ENCODE assay signal across 12 mouse cellular contexts in genomic region chr5:15507309-15507619, GRCm38 (mm10). TPM values are rescaled to one million over a fixed set of nuclear protein-coding genes. Genes with fewer than 3 reads are reported as not detected.
DNase-seq lines count a peak whose midpoint lies in the region; ATAC-seq and TF ChIP-seq lines count a peak whose summit lies in the region.
"Had no signal": no experiment of that assay in that cellular context is flagged by ENCODE, and none has a peak within 500 bp of the region (broad histone marks: within the 10 kb centered on the region; RNA-seq: fewer than 3 reads in every experiment).

No protein-coding gene starts in this region.

- 66% methylated on average over 3 of the region's 3 CpGs for WGBS in heart, embryonic 12.5 days
- 75% methylated on average over 3 of the region's 3 CpGs for WGBS in heart, embryonic 10.5 days
- WGBS in midbrain, embryonic 11.5 days: 76% methylated on average over 3 of the region's 3 CpGs
- 72% methylated on average over 3 of the region's 3 CpGs for WGBS in midbrain, embryonic 10.5 days
- 69% methylated on average over 3 of the region's 3 CpGs for WGBS in intestine, postnatal 0 days
- WGBS in neural tube, embryonic 12.5 days: 76% methylated on average over 3 of the region's 3 CpGs

- no peaks in the 10 kb centered on the region for H3K36me3 ChIP-seq in heart, embryonic 12.5 days
- no peaks in the 10 kb centered on the region for H3K36me3 ChIP-seq in heart, embryonic 10.5 days
- no peaks in the 10 kb centered on the region for H3K36me3 ChIP-seq in midbrain, embryonic 11.5 days (ENCODE audit: control insufficient read depth, insufficient read depth, low read length)
- no peaks in the 10 kb centered on the region for H3K36me3 ChIP-seq in midbrain, embryonic 10.5 days
- no peaks in the 10 kb centered on the region for H3K36me3 ChIP-seq in intestine, postnatal 0 days (ENCODE audit: control insufficient read depth, insufficient read depth)
- no peaks in the 10 kb centered on the region for H3K36me3 ChIP-seq in neural tube, embryonic 12.5 days
- H3K36me3 ChIP-seq: neural tube, embryonic 13.5 days had no signal

- ATAC-seq in heart, embryonic 12.5 days (ENCODE audit: insufficient number of reproducible peaks, low FRiP score): 0 out of 2 replicates have a peak, but pooled peaks have one; percentile 51
- peak; percentile 72; the same call in 1 of the 2 replicates for ATAC-seq in midbrain, embryonic 11.5 days (ENCODE audit: low FRiP score)
- 0 out of 2 replicates have a peak, but pooled peaks have one; percentile 31 for ATAC-seq in intestine, postnatal 0 days
- ATAC-seq in neural tube, embryonic 12.5 days (ENCODE audit: low FRiP score, low read depth): peak; percentile 38; the same call in 1 of the 2 replicates
- ATAC-seq in inflammation-experienced regulatory T-cells, adult 6 months: no peak

- H3K27me3 ChIP-seq in heart, embryonic 12.5 days (replicated peaks): no peaks in the 10 kb centered on the region
- no peaks in the 10 kb centered on the region for H3K27me3 ChIP-seq in heart, embryonic 10.5 days (ENCODE audit: insufficient read depth, poor library complexity, severe bottlenecking)
- H3K27me3 ChIP-seq in midbrain, embryonic 11.5 days (ENCODE audit: control insufficient read depth, insufficient read depth, low read length): no peaks in the 10 kb centered on the region
- H3K27me3 ChIP-seq in midbrain, embryonic 10.5 days (ENCODE audit: low read depth, poor library complexity, severe bottlenecking): no peaks in the 10 kb centered on the region
- no peaks in the 10 kb centered on the region for H3K27me3 ChIP-seq in intestine, postnatal 0 days (replicated peaks; ENCODE audit: control insufficient read depth, insufficient read depth, low read length)
- no peaks in the 10 kb centered on the region for H3K27me3 ChIP-seq in neural tube, embryonic 12.5 days (replicated peaks)
- H3K27me3 ChIP-seq: neural tube, embryonic 13.5 days had no signal

- no peak overlapping the region for H3K27ac ChIP-seq in heart, embryonic 12.5 days (ENCODE audit: poor library complexity, severe bottlenecking)
- no peak overlapping the region for H3K27ac ChIP-seq in heart, embryonic 10.5 days
- H3K27ac ChIP-seq in midbrain, embryonic 11.5 days (ENCODE audit: low read depth, low read length): no peak overlapping the region
- no peak overlapping the region for H3K27ac ChIP-seq in midbrain, embryonic 10.5 days (replicated peaks)
- no peak overlapping the region for H3K27ac ChIP-seq in intestine, postnatal 0 days (ENCODE audit: low read depth, low read length)
- no peak overlapping the region for H3K27ac ChIP-seq in neural tube, embryonic 12.5 days
- H3K27ac ChIP-seq: liver, embryonic 14.5 days; neural tube, embryonic 13.5 days had no signal

- no peak overlapping the region for H3K4me2 ChIP-seq in heart, embryonic 12.5 days
- no peak overlapping the region for H3K4me2 ChIP-seq in midbrain, embryonic 11.5 days
- H3K4me2 ChIP-seq in intestine, postnatal 0 days (replicated peaks; ENCODE audit: low read depth): no peak overlapping the region
- H3K4me2 ChIP-seq in neural tube, embryonic 12.5 days (replicated peaks): no peak overlapping the region

- DNase-seq in heart, embryonic 10.5 days (ENCODE audit: low spot score): no peak
- peak; percentile 83 for DNase-seq in midbrain, embryonic 11.5 days (ENCODE audit: low spot score, missing footprints)
- DNase-seq in midbrain, embryonic 10.5 days (ENCODE audit: low spot score): no peak
- no peak for DNase-seq in thymus, postnatal 10 days (ENCODE audit: low spot score in 2 of 2)
- DNase-seq: kidney, adult 11 months had no signal

- H3K4me3 ChIP-seq in heart, embryonic 12.5 days: no peak overlapping the region
- no peak overlapping the region for H3K4me3 ChIP-seq in heart, embryonic 10.5 days
- no peak overlapping the region for H3K4me3 ChIP-seq in midbrain, embryonic 11.5 days (ENCODE audit: low read depth, low read length)
- no peak overlapping the region for H3K4me3 ChIP-seq in midbrain, embryonic 10.5 days
- no peak overlapping the region for H3K4me3 ChIP-seq in intestine, postnatal 0 days (ENCODE audit: low read depth, low read length)
- no peak overlapping the region for H3K4me3 ChIP-seq in neural tube, embryonic 12.5 days
- H3K4me3 ChIP-seq: neural tube, embryonic 13.5 days had no signal

- no peak overlapping the region for H3K9ac ChIP-seq in heart, embryonic 12.5 days
- H3K9ac ChIP-seq in midbrain, embryonic 11.5 days (ENCODE audit: low read length): no peak overlapping the region
- H3K9ac ChIP-seq in intestine, postnatal 0 days (ENCODE audit: low read depth, low read length): no peak overlapping the region
- no peak overlapping the region for H3K9ac ChIP-seq in neural tube, embryonic 12.5 days
- H3K9ac ChIP-seq: liver, embryonic 14.5 days; neural tube, embryonic 13.5 days had no signal

- peaks cover 30% of the 10 kb centered on the region for H3K9me3 ChIP-seq in heart, embryonic 12.5 days (replicated peaks)
- peaks cover 21% of the 10 kb centered on the region for H3K9me3 ChIP-seq in heart, embryonic 10.5 days
- peaks cover 15% of the 10 kb centered on the region for H3K9me3 ChIP-seq in midbrain, embryonic 11.5 days (ENCODE audit: control insufficient read depth, low read length)
- peaks cover 70% of the 10 kb centered on the region for H3K9me3 ChIP-seq in midbrain, embryonic 10.5 days (replicated peaks)
- peaks cover 7% of the 10 kb centered on the region; the same call in 1 of the 2 replicates for H3K9me3 ChIP-seq in intestine, postnatal 0 days (ENCODE audit: control insufficient read depth)
- peaks cover 30% of the 10 kb centered on the region for H3K9me3 ChIP-seq in neural tube, embryonic 12.5 days

- H3K4me1 ChIP-seq in heart, embryonic 12.5 days (replicated peaks): no peaks in the 10 kb centered on the region
- no peaks in the 10 kb centered on the region for H3K4me1 ChIP-seq in heart, embryonic 10.5 days
- no peaks in the 10 kb centered on the region for H3K4me1 ChIP-seq in midbrain, embryonic 11.5 days (ENCODE audit: control insufficient read depth, insufficient read depth, low read length)
- H3K4me1 ChIP-seq in midbrain, embryonic 10.5 days: no peaks in the 10 kb centered on the region
- no peaks in the 10 kb centered on the region for H3K4me1 ChIP-seq in intestine, postnatal 0 days (replicated peaks; ENCODE audit: control insufficient read depth, insufficient read depth, low read length)
- no peaks in the 10 kb centered on the region for H3K4me1 ChIP-seq in neural tube, embryonic 12.5 days
- H3K4me1 ChIP-seq: neural tube, embryonic 13.5 days had no signal

- no peak for TF ChIP-seq CTCF in intestine, postnatal 0 days (IDR thresholded peaks at IDR 0.05; ENCODE audit: low read depth)

RNA-seq across cellular contexts. Expression of gene Gm21190, which starts 21.8 kb away (rescaled TPM):
- not detected in 2 replicates for polyA plus RNA-seq in heart, embryonic 12.5 days (2016; fragmentation: Nextera tagmentation; extraction: Ambion mirVana)
- 0.30 TPM in 1 of 2 replicates, not detected in the other for polyA plus RNA-seq in heart, embryonic 10.5 days (2016; fragmentation: Nextera tagmentation; extraction: Ambion mirVana)
- not detected in 2 replicates for polyA plus RNA-seq in midbrain, embryonic 11.5 days (2014; fragmentation: Nextera tagmentation; extraction: Ambion mirVana)
- not detected in 2 replicates for polyA plus RNA-seq in midbrain, embryonic 10.5 days (2016; fragmentation: Nextera tagmentation; extraction: Ambion mirVana)
- polyA plus RNA-seq in intestine, postnatal 0 days (2015; fragmentation: Nextera tagmentation; extraction: Ambion mirVana): not detected in 2 replicates
- polyA plus RNA-seq in neural tube, embryonic 12.5 days (2016; fragmentation: Nextera tagmentation; extraction: Ambion mirVana): not detected in 2 replicates
- not detected for polyA plus RNA-seq in inflammation-experienced regulatory T-cells, adult 6 months (2017; shearing (Covaris generic))
- polyA plus RNA-seq: liver, embryonic 14.5 days; neural tube, embryonic 13.5 days; urinary bladder, adult 2 months had no signal

RNA-seq across cellular contexts. Expression of gene Gm21149, which starts 30.9 kb away (rescaled TPM):
- 0.29 and 0.69 TPM in 2 replicates for polyA plus RNA-seq in heart, embryonic 12.5 days (2016; fragmentation: Nextera tagmentation; extraction: Ambion mirVana)
- 0.21 and 0.25 TPM in 2 replicates for polyA plus RNA-seq in heart, embryonic 10.5 days (2016; fragmentation: Nextera tagmentation; extraction: Ambion mirVana)
- polyA plus RNA-seq in midbrain, embryonic 11.5 days (2014; fragmentation: Nextera tagmentation; extraction: Ambion mirVana): not detected in 2 replicates
- polyA plus RNA-seq in midbrain, embryonic 10.5 days (2016; fragmentation: Nextera tagmentation; extraction: Ambion mirVana): not detected in 2 replicates
- not detected in 2 replicates for polyA plus RNA-seq in intestine, postnatal 0 days (2015; fragmentation: Nextera tagmentation; extraction: Ambion mirVana)
- polyA plus RNA-seq in neural tube, embryonic 12.5 days (2016; fragmentation: Nextera tagmentation; extraction: Ambion mirVana): not detected in 2 replicates
- under 1 TPM in 1 of 3 experiments, not detected in 2; 0.47 TPM for polyA plus RNA-seq in inflammation-experienced regulatory T-cells, adult 6 months (2017; shearing (Covaris generic))
- polyA plus RNA-seq: liver, embryonic 14.5 days; neural tube, embryonic 13.5 days had no signal
